Mouse (Mus musculus): Measurements from ENCODE around the gene Ciao1. TPM values are rescaled to one million over a fixed set of nuclear protein-coding genes. Genes with fewer than 3 reads are reported as not detected.

The Ciao1 gene
- polyA plus RNA-seq, 1 experiment from 2014 or later = 62.6 TPM

DNA sequence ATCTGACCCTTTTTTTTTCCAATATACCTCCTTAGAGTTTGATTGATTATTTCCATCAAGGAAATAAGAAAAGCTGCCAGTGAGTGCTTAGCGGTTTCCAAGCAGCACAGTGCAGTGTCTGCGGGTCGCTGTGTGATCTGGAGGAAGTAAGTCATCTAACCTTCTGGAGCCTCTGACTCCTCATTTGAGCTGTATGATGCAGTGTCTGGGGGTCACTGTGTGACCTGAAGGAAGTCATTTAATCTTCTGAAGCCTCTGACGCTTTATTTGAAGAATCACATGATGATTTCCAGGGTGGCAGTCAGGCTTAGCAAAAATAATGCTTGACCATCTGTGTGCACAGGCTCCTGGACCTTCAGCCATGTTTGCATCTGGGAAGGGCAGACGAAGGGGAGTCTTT lies 5.2 kb upstream of the Ciao1 start:
- WGBS = 67% methylated on average over 5 of the region's 5 CpGs
- DNase-seq (ENCODE audit: low spot score) = no peak
- Histone ChIP-seq H3K9me3 (ENCODE audit: control insufficient read depth, low read length) (no peaks in the 10 kb centered on the region), H3K4me2 (ENCODE audit: low read length) (no peak overlapping the region), H3K36me3 (ENCODE audit: control insufficient read depth, insufficient read depth, low read length) (peaks cover 30% of the 10 kb centered on the region), H3K27me3 (replicated peaks; ENCODE audit: control insufficient read depth, insufficient read depth, low read length) (no peaks in the 10 kb centered on the region), H3K4me3 (ENCODE audit: low read depth, low read length) (no peak overlapping the region), H3K4me1 (replicated peaks; ENCODE audit: control insufficient read depth, insufficient read depth, low read length) (peaks cover 9% of the 10 kb centered on the region), H3K27ac (ENCODE audit: low read depth) (no peak overlapping the region), H3K9ac (ENCODE audit: low read length) (no peak overlapping the region)
- ATAC-seq (replicated peaks; ENCODE audit: low FRiP score, low TSS enrichment, low read depth) = no peak

DNA sequence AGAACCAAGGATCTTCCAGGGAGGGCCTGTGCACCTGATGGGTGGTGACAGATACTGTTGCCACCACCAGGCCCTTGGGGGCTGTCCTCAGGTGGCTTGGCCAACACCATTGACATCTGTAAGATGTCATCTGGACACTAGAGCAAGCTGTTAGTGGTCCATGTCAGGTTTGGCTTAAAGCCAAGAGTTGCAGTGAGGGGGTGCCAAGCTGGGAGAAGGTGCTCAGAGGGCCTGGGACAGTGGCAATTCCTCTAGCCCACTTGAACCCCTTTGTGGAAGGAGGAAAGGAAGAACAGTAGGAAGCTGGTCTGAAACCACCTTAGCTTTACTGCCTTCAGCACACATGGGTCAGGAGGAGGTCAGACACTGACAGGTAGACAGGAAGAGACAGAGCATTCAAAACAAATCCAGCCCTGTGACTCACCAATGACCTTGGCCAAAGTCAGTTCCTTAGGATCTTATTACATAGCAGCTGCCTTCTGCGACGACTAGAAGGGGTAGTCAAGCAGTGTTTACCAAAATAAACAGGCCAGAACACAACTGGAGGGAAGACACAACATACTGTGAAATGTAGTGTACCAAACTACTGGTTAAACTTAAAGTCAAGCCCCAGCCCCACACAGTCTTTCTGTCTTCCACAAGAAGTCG lies 4.4 kb upstream of the Ciao1 start:
- ATAC-seq (replicated peaks; ENCODE audit: low FRiP score, low TSS enrichment, low read depth) (no peak), DNase-seq (ENCODE audit: low spot score) (no peak)
- WGBS = 64% methylated on average over 3 of the region's 3 CpGs
- Histone ChIP-seq H3K27me3 (replicated peaks; ENCODE audit: control insufficient read depth, insufficient read depth, low read length) (no peaks in the 10 kb centered on the region), H3K9me3 (ENCODE audit: control insufficient read depth, low read length) (no peaks in the 10 kb centered on the region), H3K36me3 (ENCODE audit: control insufficient read depth, insufficient read depth, low read length) (peaks cover 22% of the 10 kb centered on the region), H3K9ac (ENCODE audit: low read length) (no peak overlapping the region), H3K4me1 (replicated peaks; ENCODE audit: control insufficient read depth, insufficient read depth, low read length) (peaks cover 10% of the 10 kb centered on the region), H3K27ac (ENCODE audit: low read depth) (no peak overlapping the region), H3K4me2 (ENCODE audit: low read length) (no peak overlapping the region), H3K4me3 (ENCODE audit: low read depth, low read length) (no peak overlapping the region)

DNA sequence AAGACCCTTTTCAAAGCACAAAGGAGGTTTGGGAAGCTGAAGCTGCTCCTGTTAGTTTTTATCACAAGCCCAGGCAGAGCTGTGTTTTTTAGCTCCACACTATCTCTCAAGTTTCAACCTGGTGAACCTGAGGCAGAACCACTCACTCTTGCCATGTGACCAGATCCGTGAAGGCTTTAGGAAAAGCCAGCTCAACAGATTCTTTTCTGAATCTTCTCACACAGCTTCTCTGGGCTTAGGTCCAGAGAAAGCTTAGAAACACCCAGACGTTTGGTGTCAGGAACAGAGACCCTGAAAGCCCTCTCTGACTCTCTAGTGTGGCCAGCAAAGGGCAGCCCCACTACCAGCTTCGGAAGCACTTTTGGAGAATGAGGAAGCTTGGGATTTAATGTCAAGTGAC lies 3.8 kb upstream of the Ciao1 start:
- H3K9ac ChIP-seq (ENCODE audit: low read length) = no peak overlapping the region
- 79% methylated on average over 3 of the region's 3 CpGs for WGBS
- H3K9me3 ChIP-seq (ENCODE audit: control insufficient read depth, low read length) = no peaks in the 10 kb centered on the region
- H3K27me3 ChIP-seq (replicated peaks; ENCODE audit: control insufficient read depth, insufficient read depth, low read length) = no peaks in the 10 kb centered on the region
- H3K4me2 ChIP-seq (ENCODE audit: low read length) = no peak overlapping the region
- no peak for ATAC-seq (replicated peaks; ENCODE audit: low FRiP score, low TSS enrichment, low read depth)
- H3K36me3 ChIP-seq (ENCODE audit: control insufficient read depth, insufficient read depth, low read length) = peaks cover 17% of the 10 kb centered on the region
- DNase-seq (ENCODE audit: low spot score) = no peak
- no peak overlapping the region for H3K4me3 ChIP-seq (ENCODE audit: low read depth, low read length)
- H3K4me1 ChIP-seq (replicated peaks; ENCODE audit: control insufficient read depth, insufficient read depth, low read length) = peaks cover 15% of the 10 kb centered on the region
- no peak overlapping the region for H3K27ac ChIP-seq (ENCODE audit: low read depth)

DNA sequence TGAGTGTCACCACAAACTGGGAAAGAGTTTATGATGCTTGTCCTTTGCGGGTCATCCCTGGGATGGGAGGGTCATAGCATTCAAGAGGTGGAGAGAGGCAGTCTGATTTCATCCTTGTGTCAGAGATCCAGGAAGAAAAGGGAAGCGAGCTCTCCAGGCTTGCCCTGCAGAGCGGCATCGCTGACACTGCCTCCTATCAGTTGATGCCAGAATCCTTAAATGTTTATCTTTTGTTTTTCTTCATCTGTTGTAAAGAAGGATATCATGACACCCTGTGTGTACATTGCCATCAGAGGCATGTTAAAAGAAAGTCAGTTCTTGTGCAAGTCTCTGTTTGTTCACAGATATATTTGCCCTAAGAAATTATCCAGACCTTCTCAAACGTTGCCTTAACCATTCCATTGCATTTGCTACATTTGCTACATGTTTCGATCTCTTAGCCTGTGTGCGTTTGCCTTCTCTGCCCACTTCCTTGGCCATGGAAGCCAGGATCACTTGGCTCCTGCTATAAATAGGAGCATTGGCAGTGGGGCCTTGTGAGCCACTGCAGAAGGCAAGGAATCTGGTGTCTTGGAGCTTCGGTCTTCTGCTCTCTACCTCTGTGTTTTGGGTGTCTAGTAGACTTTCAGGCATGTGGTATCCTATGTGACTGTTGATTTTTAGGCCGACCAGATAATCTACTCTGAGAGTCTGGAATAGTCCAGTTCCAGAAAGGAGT lies 2.8 kb upstream of the Ciao1 start:
- DNase-seq (ENCODE audit: low spot score) (no peak), ATAC-seq (replicated peaks; ENCODE audit: low FRiP score, low TSS enrichment, low read depth) (no peak)
- H3K4me2 ChIP-seq (ENCODE audit: low read length) = no peak overlapping the region
- no peak overlapping the region for H3K9ac ChIP-seq (ENCODE audit: low read length)
- H3K27me3 ChIP-seq (replicated peaks; ENCODE audit: control insufficient read depth, insufficient read depth, low read length) = no peaks in the 10 kb centered on the region
- no peak overlapping the region for H3K27ac ChIP-seq (ENCODE audit: low read depth)
- H3K9me3 ChIP-seq (ENCODE audit: control insufficient read depth, low read length) = no peaks in the 10 kb centered on the region
- H3K4me1 ChIP-seq (replicated peaks; ENCODE audit: control insufficient read depth, insufficient read depth, low read length) = peaks cover 16% of the 10 kb centered on the region
- WGBS = 89% methylated on average over 9 of the region's 9 CpGs
- peaks cover 21% of the 10 kb centered on the region for H3K36me3 ChIP-seq (ENCODE audit: control insufficient read depth, insufficient read depth, low read length)
- H3K4me3 ChIP-seq (ENCODE audit: low read depth, low read length) = no peak overlapping the region

DNA sequence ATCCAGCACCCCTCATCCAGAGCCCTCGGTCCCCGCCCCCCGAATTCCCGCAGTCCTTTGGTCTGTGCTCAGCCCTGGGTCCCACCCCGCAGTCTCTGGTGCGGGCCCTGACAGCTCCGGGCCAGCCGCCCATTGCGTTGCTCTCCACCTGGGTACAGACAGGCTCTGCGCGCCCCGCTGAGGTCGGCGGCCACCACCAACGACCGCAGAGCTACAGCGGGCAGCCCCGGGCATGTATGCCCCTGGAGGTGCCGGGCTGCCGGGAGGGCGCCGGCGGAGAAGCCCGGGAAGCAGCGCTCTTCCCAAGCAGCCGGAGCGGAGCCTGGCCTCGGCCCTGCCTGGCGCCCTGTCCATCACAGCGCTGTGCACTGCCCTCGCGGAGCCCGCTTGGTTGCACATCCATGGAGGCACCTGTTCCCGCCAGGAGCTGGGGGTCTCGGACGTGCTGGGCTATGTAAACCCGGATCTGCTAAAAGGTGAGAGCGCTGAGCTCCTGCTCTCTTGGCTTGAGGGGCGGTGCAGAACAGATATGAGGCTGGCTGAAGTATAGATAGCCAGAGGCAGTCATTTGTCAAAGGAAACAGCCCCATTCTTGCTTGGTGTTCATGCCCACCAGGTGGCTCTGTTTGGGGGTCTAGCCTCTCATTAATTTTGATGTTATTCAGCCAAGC lies 853 bp upstream of the Ciao1 start:
- H3K4me1 ChIP-seq (replicated peaks; ENCODE audit: control insufficient read depth, insufficient read depth, low read length) = peaks cover 16% of the 10 kb centered on the region
- 1% methylated on average over 39 of the region's 39 CpGs for WGBS
- ATAC-seq (replicated peaks; ENCODE audit: low FRiP score, low TSS enrichment, low read depth) = peak; percentile 76

DNA sequence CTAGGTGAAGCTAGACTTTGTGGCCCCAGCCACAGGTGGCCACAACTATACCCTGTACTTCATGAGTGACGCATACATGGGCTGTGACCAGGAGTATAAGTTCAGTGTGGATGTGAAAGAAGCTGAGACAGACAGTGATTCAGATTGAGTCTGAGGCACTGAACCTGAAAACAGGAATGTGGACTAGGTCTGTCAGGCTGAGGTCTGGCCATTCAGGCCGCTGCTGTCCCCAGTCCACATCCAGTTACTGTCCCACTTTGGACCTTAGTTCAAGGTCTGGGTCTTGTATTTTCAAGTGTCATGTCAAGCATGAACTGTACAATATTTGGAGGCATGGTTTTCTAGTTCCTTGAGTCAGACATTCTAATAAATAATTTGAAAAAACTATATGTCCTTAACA lies 7.6 kb downstream of the Ciao1 start:
- Histone ChIP-seq H3K27me3 (replicated peaks; ENCODE audit: control insufficient read depth, insufficient read depth, low read length) (no peaks in the 10 kb centered on the region), H3K9me3 (ENCODE audit: control insufficient read depth, low read length) (no peaks in the 10 kb centered on the region), H3K36me3 (ENCODE audit: control insufficient read depth, insufficient read depth, low read length) (peaks cover 97% of the 10 kb centered on the region), H3K4me2 (ENCODE audit: low read length) (no peak overlapping the region), H3K4me3 (ENCODE audit: low read depth, low read length) (no peak overlapping the region), H3K27ac (ENCODE audit: low read depth) (no peak overlapping the region), H3K4me1 (replicated peaks; ENCODE audit: control insufficient read depth, insufficient read depth, low read length) (no peaks in the 10 kb centered on the region), H3K9ac (ENCODE audit: low read length) (no peak overlapping the region)
- no peak for DNase-seq (ENCODE audit: low spot score)
- 98% methylated on average over 2 of the region's 2 CpGs for WGBS
- ATAC-seq (replicated peaks; ENCODE audit: low FRiP score, low TSS enrichment, low read depth) = no peak

More for the DNA sequence above, 853 bp upstream of the Ciao1 start:
- peak overlapping the region; percentile 71 for H3K4me3 ChIP-seq (ENCODE audit: low read depth, low read length)
- peak overlapping the region; percentile 79 for H3K9ac ChIP-seq (ENCODE audit: low read length)
- peak overlapping the region; percentile 33; the same call in 1 of the 2 replicates for H3K27ac ChIP-seq (ENCODE audit: low read depth)
- peaks cover 41% of the 10 kb centered on the region for H3K36me3 ChIP-seq (ENCODE audit: control insufficient read depth, insufficient read depth, low read length)
- H3K27me3 ChIP-seq (replicated peaks; ENCODE audit: control insufficient read depth, insufficient read depth, low read length) = no peaks in the 10 kb centered on the region
- peak; percentile 77 for DNase-seq (ENCODE audit: low spot score)
- H3K4me2 ChIP-seq (ENCODE audit: low read length) = peak overlapping the region; percentile 94
- H3K9me3 ChIP-seq (ENCODE audit: control insufficient read depth, low read length) = no peaks in the 10 kb centered on the region

DNA sequence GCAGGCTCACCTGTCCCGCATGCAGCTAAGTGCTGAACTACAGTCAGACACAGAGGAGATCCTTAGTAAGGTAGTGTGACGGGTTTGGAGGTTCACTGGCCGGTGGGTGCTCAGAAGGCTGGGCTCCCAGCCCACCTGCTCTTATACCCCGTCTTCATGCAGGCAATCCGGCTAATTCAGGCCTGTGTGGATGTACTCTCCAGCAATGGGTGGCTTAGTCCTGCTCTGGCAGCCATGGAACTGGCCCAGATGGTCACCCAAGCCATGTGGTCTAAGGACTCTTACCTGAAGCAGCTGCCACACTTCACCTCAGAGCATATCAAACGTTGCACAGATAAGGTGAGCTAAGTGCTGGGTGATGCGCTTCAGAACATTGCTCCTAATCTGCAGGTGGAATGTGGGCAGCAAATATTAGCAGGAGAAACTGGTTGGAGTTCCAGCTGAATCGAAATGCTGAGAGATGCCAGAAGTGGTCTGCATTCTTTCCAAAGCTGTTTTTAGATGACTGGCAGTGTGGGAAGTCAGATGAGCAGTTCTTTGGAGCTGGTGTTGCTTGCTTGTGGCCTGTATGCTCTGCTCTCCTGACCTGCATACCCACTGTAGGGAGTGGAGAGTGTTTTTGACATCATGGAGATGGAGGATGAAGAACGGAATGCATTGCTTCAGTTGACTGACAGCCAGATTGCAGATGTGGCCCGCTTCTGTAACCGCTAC lies 9.6 kb downstream of the Ciao1 start:
- Histone ChIP-seq H3K4me1 (replicated peaks; ENCODE audit: control insufficient read depth, insufficient read depth, low read length) (no peaks in the 10 kb centered on the region), H3K4me2 (ENCODE audit: low read length) (no peak overlapping the region), H3K4me3 (ENCODE audit: low read depth, low read length) (no peak overlapping the region), H3K27me3 (replicated peaks; ENCODE audit: control insufficient read depth, insufficient read depth, low read length) (no peaks in the 10 kb centered on the region), H3K27ac (ENCODE audit: low read depth) (no peak overlapping the region), H3K9ac (ENCODE audit: low read length) (no peak overlapping the region), H3K36me3 (ENCODE audit: control insufficient read depth, insufficient read depth, low read length) (peaks cover 98% of the 10 kb centered on the region), H3K9me3 (ENCODE audit: control insufficient read depth, low read length) (no peaks in the 10 kb centered on the region)
- no peak for DNase-seq (ENCODE audit: low spot score)
- 89% methylated on average over 11 of the region's 11 CpGs for WGBS
- no peak for ATAC-seq (replicated peaks; ENCODE audit: low FRiP score, low TSS enrichment, low read depth)

DNA sequence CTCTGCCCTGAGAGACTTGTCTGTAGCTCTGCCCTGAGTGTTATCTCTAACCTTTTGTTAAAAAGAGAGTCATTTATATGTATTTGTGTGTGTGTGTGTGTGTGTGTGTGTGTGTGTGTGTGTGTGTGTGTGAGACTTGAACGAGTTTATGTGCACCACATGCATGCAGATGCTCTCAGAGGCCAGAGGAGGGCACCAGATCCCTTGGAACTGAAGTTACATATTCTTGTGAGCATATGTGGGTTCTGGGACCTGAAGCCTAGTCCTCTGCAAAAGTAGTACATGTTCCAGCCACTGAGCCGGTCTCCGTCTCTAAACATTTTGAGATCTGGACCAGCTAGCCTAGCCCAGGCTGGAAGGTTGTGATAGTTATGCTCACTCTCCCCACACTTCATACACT lies 22.4 kb downstream of the Ciao1 start:
- Histone ChIP-seq H3K4me2 (ENCODE audit: low read length) (no peak overlapping the region), H3K27ac (ENCODE audit: low read depth) (no peak overlapping the region), H3K4me1 (replicated peaks; ENCODE audit: control insufficient read depth, insufficient read depth, low read length) (no peaks in the 10 kb centered on the region), H3K27me3 (replicated peaks; ENCODE audit: control insufficient read depth, insufficient read depth, low read length) (no peaks in the 10 kb centered on the region), H3K4me3 (ENCODE audit: low read depth, low read length) (no peak overlapping the region), H3K9me3 (ENCODE audit: control insufficient read depth, low read length) (peaks cover 2% of the 10 kb centered on the region; the same call in 1 of the 2 replicates), H3K9ac (ENCODE audit: low read length) (no peak overlapping the region), H3K36me3 (ENCODE audit: control insufficient read depth, insufficient read depth, low read length) (peaks cover 99% of the 10 kb centered on the region)
- 97% methylated on average over 3 of the region's 3 CpGs for WGBS
- DNase-seq (ENCODE audit: low spot score) (no peak), ATAC-seq (replicated peaks; ENCODE audit: low FRiP score, low TSS enrichment, low read depth) (no peak)

Data from intestine, embryonic 14.5 days (tissue).